Mouse (Mus musculus): ENCODE results near the gene Ninj2. TPM values are rescaled to one million over a fixed set of nuclear protein-coding genes. Genes with fewer than 3 reads are reported as not detected.

Gene Ninj2
- total RNA-seq, 1 experiment from 2014 or later = 1.4 TPM

DNA sequence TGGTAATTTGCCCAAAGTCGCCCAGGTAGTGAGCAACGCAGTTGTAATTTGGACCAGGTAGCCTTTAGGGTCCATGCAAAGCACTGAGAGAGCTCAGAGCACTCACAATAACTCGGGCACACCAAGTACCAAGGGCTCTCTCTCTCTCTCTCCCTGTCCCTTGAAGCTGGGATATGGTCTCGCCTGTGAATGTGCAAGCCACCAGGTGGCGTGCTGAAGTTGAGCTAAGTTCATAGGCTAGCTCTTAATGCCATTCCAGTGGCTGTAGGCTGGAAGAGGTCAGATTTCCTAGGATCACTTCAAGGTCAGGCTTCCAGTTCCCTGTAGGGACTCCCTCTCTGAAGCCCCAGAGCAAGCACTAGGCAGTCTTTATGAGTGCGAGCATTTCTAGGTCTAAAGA lies 129.5 kb downstream of the Ninj2 start:
- no peak for ATAC-seq (replicated peaks; ENCODE audit: insufficient number of reproducible peaks, low FRiP score, low TSS enrichment, poor library complexity, severe bottlenecking)

DNA sequence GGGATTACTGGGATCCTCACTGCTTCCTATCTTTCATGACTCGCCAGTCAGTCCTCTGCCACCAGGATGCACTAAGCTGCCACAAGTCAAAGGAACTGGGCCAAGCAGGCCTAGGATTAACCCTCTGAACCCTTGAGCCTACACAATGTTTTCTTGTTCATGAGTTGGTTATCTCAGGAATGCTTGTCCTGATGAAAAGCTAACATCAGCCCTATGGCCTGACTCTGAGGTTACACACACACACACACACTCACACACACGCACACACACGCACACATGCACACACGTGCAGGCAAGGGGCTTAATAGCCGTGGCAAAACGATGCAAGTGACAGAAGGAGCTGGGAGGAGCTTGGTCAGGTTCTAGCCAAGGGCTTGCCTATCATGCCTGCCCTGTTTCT lies 132.2 kb downstream of the Ninj2 start:
- ATAC-seq (replicated peaks; ENCODE audit: insufficient number of reproducible peaks, low FRiP score, low TSS enrichment, poor library complexity, severe bottlenecking) = no peak

DNA sequence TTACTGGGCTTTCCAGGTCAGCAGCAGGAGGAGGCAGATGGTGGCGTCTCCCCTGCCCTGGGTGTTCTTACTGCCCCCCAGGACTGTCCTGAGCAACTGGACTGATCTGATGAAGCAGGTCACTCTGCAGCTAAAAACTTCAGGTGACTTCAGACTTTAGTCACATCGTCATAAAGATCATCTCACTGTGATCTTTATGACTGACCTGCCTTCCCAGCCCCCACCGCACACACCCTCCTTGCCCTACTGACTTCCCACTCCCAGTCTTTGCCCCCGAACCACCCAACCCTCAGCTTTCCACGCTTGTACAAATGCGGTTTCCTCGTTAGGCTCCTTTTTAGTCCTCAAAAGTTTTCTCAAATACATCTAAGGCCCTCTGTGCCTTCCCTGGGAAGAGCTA lies 133.9 kb downstream of the Ninj2 start:
- ATAC-seq (replicated peaks; ENCODE audit: insufficient number of reproducible peaks, low FRiP score, low TSS enrichment, poor library complexity, severe bottlenecking) = no peak

DNA sequence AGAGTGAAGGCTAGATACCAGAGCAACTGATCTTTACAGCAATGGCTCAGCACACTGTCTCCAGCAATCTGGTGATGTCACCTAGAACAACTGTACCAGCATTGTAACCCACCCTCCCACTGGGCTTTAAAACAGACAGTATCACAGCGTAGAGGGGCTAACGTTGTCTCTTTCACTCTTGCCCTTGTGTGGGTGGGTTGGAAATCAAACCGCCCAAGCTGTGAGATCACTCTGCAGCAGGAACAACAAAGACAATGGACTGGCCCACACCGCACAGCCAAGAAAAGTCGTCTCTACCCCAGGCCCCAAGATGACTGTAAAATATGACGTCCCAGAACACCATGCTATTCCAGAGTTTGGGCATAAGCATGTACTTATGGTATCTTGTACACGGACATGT lies 136.7 kb downstream of the Ninj2 start:
- no peak for ATAC-seq (replicated peaks; ENCODE audit: insufficient number of reproducible peaks, low FRiP score, low TSS enrichment, poor library complexity, severe bottlenecking)

DNA sequence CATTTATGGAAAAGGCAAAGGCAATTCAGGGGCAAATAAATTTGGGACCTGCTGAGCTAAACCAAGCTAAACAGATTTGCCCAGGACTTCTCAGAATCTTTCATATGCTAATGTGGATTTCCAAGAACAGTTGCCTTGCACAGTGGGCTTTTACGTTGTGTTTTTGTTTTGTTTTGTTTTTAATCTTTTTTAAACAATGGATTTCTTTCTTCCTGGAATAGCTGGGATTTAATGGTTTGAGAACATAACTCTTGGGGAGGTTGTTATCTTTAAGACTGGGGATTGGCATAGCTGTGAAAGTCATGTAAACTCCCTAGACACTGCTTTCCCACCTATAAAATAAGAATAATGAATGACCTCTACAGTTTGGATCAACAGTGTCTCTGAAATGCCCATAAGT lies 137.3 kb downstream of the Ninj2 start:
- ATAC-seq (replicated peaks; ENCODE audit: insufficient number of reproducible peaks, low FRiP score, low TSS enrichment, poor library complexity, severe bottlenecking) = no peak

DNA sequence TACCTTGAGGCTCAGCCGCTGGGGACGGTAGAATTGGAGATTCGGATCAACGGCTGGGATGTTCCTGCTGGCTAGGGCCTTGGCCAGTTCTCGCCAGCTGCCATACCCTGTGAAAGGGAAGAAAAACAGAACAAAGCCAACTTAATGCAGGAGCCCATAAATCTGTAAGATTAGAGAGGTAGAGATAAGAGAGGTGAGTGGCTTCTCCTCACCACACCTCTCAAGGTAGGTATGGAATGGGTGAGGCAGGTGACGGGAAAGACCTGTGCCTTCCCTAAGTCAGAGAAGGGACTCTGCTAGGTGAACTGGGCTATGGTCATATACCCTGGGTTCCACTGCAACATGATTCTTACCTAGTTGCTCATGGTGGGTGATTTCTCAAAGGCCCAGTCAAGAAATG lies 139.7 kb downstream of the Ninj2 start:
- ATAC-seq (replicated peaks; ENCODE audit: insufficient number of reproducible peaks, low FRiP score, low TSS enrichment, poor library complexity, severe bottlenecking) = no peak

DNA sequence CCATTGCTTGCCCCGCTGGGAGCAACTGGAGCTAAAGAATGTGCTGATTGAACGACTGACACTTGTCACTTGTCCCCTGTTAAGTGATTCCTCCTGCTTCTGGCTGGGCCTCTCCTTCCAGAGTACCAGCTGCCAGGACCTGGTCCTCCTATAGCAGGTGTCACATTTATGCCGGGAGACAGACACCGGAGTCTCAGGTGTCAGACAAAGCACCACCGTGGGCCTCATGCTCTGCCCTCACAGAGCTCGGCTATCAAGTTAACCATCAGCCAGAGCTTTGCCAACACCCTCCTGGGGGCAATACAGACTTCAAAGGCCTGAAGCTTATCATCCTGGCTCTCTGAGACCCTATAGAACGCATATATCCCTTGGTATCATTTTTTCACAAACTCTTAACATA lies 142.7 kb downstream of the Ninj2 start:
- no peak for ATAC-seq (replicated peaks; ENCODE audit: insufficient number of reproducible peaks, low FRiP score, low TSS enrichment, poor library complexity, severe bottlenecking)

DNA sequence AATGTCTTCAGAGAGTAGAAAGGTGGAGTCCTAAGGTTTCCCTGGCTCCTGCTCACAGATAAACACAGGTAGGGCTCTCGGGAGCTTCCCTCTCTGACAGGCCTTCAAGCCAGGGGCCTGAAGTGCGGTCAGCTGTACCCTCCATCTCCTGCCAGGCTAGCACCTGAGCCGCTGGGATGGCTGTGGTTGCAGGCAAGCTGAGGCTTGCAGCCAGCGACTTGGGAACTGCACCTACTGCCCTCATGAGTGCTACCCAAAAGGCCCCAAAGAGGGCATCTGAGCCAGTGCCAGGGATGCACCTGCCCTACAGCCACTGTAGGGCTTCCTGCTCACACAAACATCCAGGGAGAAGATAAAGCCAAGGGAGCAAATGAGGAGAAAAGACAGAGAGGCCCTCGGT lies 147.3 kb downstream of the Ninj2 start:
- no peak for ATAC-seq (replicated peaks; ENCODE audit: insufficient number of reproducible peaks, low FRiP score, low TSS enrichment, poor library complexity, severe bottlenecking)

DNA sequence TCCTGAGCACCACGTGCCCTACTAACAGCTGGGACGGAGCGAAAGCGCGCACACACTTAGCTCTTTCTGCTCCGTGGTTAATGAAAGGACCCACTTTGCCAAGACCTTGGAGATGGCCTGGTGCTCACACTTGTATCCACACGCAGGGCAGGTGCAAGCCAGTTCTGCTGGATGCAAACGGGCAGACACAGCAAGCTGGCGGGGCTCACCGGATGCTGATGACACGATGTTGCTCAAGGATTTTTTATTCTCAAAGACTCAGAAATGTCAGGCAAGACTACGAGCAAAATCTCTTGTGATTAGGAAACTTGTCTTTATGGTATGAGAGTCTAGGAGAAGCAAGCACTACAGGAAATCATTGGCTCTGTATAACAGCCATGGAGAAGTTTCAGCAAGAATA lies 148.3 kb downstream of the Ninj2 start:
- ATAC-seq (replicated peaks; ENCODE audit: insufficient number of reproducible peaks, low FRiP score, low TSS enrichment, poor library complexity, severe bottlenecking) = no peak

DNA sequence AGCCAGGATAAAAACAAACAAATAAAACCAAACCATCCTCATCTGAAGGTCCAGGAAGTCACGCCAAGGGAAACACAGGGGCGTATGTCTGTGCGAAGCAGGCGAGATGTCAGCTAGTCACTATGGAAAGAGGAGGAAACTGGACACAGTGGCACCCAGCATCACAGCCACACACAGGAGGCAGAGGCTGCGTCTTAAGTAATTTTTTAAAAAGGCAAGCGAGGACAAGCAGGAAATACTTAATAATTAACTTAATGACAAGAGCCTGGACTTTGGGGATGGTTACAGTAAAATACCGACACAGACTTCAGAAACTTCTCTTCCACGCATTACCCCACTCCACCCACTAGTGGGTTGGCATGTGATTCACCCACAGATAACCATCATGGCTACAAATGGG lies 149.4 kb downstream of the Ninj2 start:
- ATAC-seq (replicated peaks; ENCODE audit: insufficient number of reproducible peaks, low FRiP score, low TSS enrichment, poor library complexity, severe bottlenecking) = no peak

DNA sequence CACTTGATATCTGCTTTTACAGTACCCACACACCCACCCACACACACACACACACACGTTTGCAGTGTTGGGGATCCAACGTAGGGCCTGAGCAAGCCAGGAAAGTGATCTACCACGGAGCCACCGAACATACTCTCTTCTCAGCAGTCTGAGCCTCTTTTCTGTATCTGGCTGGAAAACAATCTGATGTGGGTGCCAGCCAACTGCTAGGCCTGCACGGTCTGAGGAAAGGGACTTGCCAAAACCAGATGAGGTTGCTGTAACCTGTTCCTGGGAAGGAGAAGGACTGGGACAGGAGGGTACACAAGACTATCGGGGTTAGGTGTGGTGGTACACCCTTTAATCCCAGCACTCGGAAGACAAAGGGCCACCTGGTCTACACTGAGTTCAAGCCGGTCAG lies 150.1 kb downstream of the Ninj2 start:
- ATAC-seq (replicated peaks; ENCODE audit: insufficient number of reproducible peaks, low FRiP score, low TSS enrichment, poor library complexity, severe bottlenecking) = no peak

DNA sequence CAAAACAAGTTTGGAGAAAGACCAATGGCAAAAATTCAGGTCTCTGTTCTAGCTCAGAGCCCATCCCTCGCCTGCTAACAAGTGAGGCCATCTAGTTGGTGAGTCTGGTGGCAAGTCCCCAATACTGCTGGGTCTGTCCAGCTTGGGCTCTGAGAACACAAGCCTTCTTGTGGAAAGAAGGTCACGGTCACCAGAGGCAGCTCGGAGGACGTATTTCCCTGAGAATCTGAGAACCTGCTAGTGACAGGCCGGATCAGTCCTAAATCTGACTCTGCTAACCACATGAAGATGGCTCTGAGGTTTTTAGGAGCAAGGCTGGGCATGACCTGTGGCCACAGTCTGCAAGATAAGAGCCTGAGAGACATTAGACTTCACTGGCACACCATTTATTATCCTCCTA lies 153.5 kb downstream of the Ninj2 start:
- no peak for ATAC-seq (replicated peaks; ENCODE audit: insufficient number of reproducible peaks, low FRiP score, low TSS enrichment, poor library complexity, severe bottlenecking)

DNA sequence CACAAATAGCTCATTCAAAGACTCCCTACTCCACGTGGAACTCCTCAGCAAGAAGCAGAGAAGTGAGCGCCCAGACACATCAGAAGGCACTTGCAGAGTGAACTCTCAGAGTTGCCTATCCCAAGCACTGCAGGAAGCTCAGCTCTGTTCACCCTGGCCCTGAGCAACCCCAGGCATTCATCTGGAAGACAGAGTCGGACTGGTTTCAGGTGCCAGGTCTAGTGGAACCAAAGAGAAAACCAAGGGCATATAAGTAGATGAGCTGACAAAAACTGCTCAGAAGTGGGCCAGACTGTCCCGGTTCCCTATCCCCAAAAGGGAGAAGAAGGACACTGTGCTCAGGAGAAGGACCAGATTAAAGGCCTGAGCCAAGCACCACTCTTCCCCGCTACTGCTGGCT lies 156.7 kb downstream of the Ninj2 start:
- ATAC-seq (replicated peaks; ENCODE audit: insufficient number of reproducible peaks, low FRiP score, low TSS enrichment, poor library complexity, severe bottlenecking) = no peak

Other genes starting within 250 kb of the Ninj2 start
- gene Erc1, start 245.2 kb upstream of the Ninj2 start, total RNA-seq (2017) = 4.2 to 6.7 TPM (median 6.1 TPM) in 3 replicates
- gene Rad52, start 190.7 kb upstream of the Ninj2 start, total RNA-seq (2017) = 9.5 to 23.1 TPM (median 14.6 TPM) in 3 replicates
- 167 to 382 TPM (median 211 TPM) in 3 replicates for gene Wnk1, start 54.7 kb upstream of the Ninj2 start, total RNA-seq (2017)
- gene D330020A13Rik, start 201.0 kb downstream of the Ninj2 start, total RNA-seq (2017) = not detected in 3 replicates
- not detected in 3 replicates for gene B4galnt3, start 201.2 kb downstream of the Ninj2 start, total RNA-seq (2017)